Mouse (Mus musculus): Measurements from ENCODE around the gene Slc25a12.
A peak's percentile ranks its signal among the peaks of the same experiment; 100 is the strongest.

Gene Slc25a12

DNA sequence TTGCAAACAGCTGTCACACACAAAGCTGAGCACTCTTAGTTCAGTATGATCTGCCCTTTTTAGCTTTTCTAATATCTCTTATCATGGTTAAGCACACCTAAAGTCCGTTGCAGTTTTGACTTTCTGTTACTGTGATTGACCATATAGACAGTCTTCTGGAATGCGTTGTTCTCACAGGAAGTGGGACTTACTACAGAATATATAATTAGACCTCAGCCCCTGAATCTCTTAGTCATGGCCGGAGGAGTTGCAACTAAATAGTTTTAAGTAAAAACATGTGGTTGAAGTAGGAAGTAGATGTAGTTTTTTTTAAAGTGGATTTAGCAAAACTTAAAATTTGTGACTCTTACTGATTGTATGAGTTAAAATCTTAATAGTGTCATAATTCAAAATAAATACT is 119.5 kb downstream of the Slc25a12 start:
- peak; percentile 90 for DNase-seq (ENCODE audit: low read depth)

DNA sequence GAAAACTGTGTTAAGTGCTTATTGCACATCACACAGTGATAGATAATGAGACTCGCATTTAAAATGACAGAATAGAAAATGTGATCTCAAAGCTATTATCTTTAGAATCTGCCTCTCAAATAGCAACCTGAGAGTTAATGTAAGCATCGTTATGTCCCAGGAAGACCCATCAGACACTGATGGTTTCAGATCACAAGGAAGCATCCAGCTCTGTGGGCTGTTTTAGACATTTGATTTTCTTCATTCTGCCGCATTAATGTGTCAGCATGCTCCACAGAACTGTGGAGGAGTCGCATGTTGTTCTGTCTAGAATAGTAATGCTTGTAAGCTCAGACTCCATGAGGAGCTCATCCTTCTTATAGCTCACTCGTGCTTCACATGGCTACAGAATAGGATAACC is 121.5 kb downstream of the Slc25a12 start:
- no peak for DNase-seq (ENCODE audit: low read depth)

DNA sequence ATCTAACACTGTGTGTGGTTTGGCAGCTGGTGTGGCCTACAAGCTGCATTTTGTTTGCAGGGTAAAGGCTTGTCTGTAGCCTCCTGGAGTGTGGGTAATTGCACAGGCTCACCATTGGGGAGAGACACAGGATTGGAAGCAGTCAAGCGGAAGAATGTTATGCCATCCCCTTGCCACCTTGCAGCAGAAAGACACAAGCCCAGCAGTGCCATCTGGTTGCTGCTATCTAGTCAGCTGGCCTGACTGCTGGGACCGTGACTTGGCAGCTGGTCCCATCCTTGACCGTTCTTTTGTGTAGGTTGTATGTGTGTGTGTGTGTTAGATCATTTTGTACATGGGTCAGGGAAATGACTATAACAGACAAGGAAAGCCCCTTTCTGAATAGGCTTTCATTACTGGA is 122.1 kb downstream of the Slc25a12 start:
- DNase-seq (ENCODE audit: low read depth): no peak

DNA sequence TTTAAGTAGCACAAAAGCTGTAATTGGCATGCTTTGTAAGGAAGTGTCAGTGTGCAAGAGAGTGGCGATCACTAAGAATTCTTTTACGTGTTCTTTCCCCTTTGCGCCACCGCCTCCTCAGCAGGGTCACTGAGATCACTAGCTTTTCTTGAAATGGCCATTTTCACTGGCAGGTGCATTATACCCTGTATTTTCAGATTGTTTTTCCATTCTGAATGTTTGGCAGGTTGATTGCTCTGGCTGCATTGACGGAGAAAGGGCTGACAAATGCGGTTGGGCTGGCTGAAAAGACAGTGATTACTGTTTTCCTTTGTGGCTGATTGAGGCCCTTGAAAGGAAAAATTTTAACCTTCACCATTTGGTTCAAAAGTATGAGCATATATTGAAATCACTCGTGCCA is 122.7 kb downstream of the Slc25a12 start:
- DNase-seq (ENCODE audit: low read depth): no peak

DNA sequence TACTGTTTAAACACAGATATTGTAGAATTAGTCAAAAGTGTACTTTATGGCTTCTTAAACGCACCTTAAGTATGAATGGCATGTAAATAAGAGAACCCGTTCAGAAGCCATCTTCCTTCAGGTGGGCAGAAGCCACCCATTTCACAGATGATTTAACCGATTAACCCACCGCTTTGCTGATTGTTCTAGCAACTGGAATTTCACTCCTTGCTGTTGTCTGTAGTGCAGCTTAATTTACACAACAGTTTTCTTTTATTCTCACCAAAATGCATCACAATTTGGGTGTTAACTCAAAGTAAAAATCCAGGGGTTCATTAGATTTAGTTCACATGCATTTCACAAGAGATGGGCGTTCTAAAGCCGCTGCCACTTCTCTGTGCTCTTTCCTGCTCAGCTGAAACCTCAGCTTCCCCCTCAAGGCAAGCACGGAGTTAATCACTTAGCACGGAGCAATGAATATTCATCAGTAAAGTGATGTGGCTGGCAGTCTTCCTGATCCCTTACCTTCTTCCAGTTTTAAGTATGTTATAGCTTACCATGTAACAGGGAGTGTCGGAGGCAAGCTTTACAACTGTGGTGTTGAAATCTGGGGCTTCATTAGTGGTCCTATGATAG is 124.4 kb downstream of the Slc25a12 start:
- peak; percentile 71 for DNase-seq (ENCODE audit: low read depth)

DNA sequence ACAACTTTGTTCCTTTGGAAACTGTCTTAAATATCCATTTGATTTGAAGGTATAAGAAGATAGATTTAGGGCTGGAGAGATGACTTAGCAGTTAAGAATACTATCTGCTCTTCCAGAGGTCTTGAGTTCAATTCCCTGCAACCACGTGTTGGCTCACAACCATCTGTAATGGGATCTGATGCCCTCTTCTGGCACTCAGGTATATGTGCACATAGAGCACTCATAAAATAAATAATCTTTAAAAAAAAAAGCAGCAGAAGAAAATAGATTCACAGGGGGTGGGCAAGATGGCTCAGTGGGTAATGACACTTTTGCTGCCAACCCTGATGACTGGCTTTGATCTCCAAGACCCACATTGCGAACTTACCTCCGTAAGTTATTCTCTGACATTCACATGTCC is 125.4 kb downstream of the Slc25a12 start:
- DNase-seq (ENCODE audit: low read depth): no peak

DNA sequence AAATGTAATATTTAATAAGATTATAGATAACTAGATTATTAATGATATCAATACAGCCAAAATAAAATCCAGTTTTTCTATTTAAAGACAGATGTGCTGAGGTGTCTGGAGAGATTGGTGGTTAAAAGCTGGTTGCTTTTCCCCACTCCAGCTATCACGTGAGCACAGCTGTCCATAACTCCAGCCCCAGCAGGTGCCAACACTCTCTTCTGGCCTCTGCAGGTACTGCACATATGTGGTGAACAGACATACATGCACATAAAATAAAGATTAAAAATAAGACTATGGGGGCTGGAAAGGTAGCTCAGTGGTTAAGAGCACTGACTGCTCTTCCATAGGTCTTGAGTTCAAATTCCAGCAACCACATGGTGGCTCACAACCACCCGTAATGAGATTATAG is 126.0 kb downstream of the Slc25a12 start:
- DNase-seq (ENCODE audit: low read depth): no peak

DNA sequence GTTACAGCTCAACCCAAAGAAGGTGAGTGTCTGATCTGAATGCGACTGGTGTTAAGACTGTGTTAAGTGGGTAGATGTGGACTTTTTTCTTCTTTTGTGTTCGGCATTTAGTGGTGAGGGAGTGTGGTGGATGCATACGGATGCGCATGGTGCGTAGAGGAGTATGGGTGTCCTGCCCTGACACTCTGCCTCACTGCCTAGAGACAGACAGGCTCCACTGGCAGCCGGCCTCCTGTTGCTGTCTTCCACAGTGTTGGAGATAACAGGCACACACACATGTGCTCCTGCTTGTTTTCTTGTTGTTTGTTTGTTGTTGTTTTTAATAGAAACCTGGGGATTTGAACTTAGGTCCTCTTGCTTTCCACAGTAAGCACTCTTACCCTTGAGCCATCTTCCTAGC is 131.5 kb downstream of the Slc25a12 start:
- DNase-seq (ENCODE audit: low read depth): no peak

DNA sequence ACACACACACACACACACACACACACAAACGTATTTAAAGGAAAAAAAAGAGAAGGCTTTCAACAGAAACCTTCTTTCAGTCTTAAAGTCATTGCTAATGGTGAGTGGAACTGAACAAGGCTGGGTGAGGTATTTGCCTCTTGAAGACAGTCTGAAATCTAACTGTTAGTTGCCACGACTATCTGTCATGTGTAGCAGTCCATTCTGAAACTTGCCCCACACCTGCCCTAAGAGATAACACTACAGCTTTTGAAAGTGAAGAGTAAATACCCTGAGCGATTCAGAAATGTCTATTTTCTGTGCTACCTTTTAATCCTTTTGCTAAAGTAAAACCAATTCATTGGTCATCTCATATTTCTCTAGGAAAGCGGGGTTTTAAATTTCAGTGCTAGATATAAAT is 132.1 kb downstream of the Slc25a12 start:
- DNase-seq (ENCODE audit: low read depth): no peak

DNA sequence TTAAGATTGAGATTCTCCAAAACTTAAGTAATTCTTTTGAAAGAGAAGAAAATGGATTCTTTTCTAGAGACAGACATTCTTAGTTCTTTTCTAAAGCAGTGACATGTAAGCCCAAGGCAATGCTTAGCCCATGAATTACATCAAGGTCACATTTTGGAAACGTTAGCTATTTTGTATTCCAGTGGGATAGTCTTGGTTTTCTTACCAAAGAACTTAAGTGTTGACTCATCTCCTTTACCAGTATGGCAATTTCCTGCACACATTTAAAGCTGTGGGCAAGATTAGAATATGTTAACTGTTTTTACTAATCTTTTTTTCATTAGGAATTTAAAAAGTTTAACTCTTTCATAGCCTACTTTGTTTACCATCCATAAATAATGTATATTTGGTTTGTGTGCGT is 134.6 kb downstream of the Slc25a12 start:
- DNase-seq (ENCODE audit: low read depth): peak; percentile 83

DNA sequence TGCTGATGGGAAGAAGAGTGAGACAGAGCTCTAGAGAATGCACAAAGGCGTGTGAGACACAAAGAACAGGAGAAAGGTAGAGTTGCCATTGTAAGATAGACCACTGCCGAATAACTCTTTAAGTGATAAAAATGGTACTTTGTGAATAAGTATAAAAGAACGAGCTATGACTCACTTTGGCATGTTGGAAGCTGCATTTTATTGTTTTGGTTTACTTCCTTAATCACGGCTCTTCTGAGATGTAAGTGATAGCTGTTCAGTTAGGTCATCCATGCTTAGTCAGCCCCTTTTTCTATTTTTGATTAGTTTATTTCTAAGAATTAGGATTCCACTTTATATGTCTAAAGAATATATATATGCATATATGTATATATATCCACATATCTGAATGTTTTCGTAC is 135.6 kb downstream of the Slc25a12 start:
- peak; percentile 63 for DNase-seq (ENCODE audit: low read depth)

DNA sequence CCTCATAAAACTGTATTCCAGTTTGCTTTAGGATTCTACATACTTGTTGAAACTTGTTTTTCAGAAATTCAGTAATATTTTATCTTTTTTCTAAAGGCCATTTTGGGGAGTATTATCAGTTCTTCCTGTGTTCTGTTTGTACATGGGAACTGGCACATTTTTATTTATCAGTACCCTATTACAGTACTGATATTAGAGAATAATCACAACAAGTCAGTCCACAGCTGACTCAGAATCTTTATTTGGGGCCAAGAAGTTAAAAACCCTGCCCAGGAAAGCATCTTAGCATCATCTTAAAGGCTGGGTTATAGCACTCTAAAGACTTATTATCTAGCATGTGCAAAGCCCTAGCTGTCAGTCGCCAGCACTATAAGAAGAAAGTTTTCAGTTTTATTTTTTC is 137.9 kb downstream of the Slc25a12 start:
- DNase-seq (ENCODE audit: low read depth): no peak

DNA sequence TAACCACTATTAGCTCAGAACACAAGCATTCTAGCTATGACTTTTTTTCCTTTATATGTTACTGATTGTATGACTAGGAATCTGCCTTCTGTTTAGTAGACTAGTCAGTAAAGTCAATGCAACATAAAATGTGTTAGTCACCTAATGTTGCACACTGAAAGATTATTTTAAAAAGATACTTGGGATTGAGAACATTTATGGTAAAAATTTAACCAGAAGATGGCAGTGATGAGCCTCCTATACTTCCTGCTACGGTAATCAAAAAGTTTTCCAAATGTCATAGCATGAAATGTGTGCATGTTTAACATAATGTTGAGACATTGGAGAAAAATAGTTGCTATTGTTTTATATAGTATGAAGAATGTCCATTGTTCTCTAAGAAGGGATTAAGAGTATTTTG is 140.2 kb downstream of the Slc25a12 start:
- DNase-seq (ENCODE audit: low read depth): peak; percentile 68
